Mouse (Mus musculus): ENCODE results near the gene Crybg3. TPM values are rescaled to one million over a fixed set of nuclear protein-coding genes. Genes with fewer than 3 reads are reported as not detected.

The Crybg3 gene
- polyA plus RNA-seq, 1 experiment from 2014 or later: 3.1 TPM

DNA sequence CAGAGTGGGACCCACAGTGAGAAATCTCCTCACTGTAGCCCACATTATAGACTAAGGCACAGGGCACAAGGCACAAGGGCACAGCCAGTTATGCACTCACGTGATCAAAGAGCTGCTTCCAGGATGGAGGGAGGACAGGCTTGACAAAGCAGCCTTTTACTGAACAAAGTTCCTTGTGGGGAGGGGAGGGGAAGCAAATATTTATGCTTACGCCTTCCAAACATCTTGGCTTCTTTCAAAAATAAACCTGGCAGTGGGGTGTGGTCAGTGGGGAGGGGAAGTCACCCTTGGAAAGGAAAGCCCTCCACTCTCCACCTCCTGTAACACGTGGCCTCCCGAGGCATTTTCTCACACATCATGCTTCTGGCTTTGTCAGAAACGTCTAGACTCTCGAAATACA is 14.5 kb downstream of the Crybg3 start:
- TF ChIP-seq CTCF (IDR thresholded peaks at IDR 0.05; ENCODE audit: low read depth): no peak
- WGBS: 45% methylated on average over 6 of the region's 6 CpGs
- no peak overlapping the region for H3K9ac ChIP-seq (ENCODE audit: low read depth, low read length)
- H3K4me1 ChIP-seq (replicated peaks; ENCODE audit: control insufficient read depth, insufficient read depth, low read length): no peaks in the 10 kb centered on the region
- H3K4me3 ChIP-seq (ENCODE audit: low read depth, low read length): no peak overlapping the region
- no peak overlapping the region for H3K27ac ChIP-seq (ENCODE audit: low read depth, low read length)
- H3K4me2 ChIP-seq (replicated peaks; ENCODE audit: low read depth): no peak overlapping the region
- H3K9me3 ChIP-seq (ENCODE audit: control insufficient read depth): no peaks in the 10 kb centered on the region
- 0 out of 2 replicates have a peak, but pooled peaks have one; percentile 31 for ATAC-seq
- H3K27me3 ChIP-seq (replicated peaks; ENCODE audit: control insufficient read depth, insufficient read depth, low read length): no peaks in the 10 kb centered on the region
- H3K36me3 ChIP-seq (ENCODE audit: control insufficient read depth, insufficient read depth): no peaks in the 10 kb centered on the region

DNA sequence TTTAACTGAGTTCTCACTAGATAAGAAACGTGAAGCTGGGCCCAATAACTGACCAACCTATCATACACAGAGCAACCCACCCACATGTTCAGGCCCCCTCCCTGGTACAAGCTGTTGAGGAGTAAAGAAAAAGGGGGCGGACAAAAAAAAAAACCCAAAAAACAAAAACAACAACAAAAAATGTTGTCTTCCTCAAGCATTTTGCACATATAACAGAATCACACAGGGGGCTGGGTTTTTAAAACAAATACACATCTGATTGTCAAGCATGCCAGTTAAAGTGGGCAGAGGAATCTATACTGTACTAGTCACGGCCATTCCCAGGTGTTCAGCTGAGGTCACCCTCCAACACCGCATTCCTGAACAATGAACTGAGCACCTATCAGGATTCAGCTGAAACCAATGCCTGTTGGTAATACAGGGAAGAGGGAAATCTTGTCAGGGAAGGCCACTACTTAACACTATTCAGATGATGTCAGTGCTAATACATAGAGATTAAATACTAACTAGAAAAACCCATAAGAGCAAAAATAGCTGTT is 15.0 kb downstream of the Crybg3 start:
- no peak overlapping the region for H3K27ac ChIP-seq (ENCODE audit: low read depth, low read length)
- 87% methylated on average over 4 of the region's 4 CpGs for WGBS
- no peaks in the 10 kb centered on the region for H3K4me1 ChIP-seq (replicated peaks; ENCODE audit: control insufficient read depth, insufficient read depth, low read length)
- TF ChIP-seq CTCF (IDR thresholded peaks at IDR 0.05; ENCODE audit: low read depth): no peak
- H3K27me3 ChIP-seq (replicated peaks; ENCODE audit: control insufficient read depth, insufficient read depth, low read length): no peaks in the 10 kb centered on the region
- no peak overlapping the region for H3K9ac ChIP-seq (ENCODE audit: low read depth, low read length)
- ATAC-seq: no peak
- no peak overlapping the region for H3K4me3 ChIP-seq (ENCODE audit: low read depth, low read length)
- no peak overlapping the region for H3K4me2 ChIP-seq (replicated peaks; ENCODE audit: low read depth)
- H3K36me3 ChIP-seq (ENCODE audit: control insufficient read depth, insufficient read depth): no peaks in the 10 kb centered on the region
- H3K9me3 ChIP-seq (ENCODE audit: control insufficient read depth): no peaks in the 10 kb centered on the region

DNA sequence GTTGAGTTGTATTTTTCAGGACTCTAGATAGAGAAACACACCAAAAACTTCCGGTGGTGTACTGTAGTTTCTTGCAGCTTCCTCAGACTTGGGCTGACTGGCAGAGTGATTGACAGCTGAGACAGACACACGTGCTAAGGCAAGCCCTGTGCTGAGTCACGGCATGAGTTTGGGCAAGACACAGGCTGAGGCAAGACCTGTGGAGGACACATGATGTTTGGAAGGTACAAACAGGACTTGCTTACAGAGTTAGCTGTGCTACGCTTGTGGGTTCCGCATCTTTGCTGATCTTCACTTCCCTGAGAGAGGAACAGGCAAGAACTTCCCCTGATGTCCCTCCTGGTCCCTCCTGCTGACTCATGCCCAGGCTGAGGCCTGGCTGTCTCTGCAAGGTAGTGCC is 17.3 kb downstream of the Crybg3 start:
- no peaks in the 10 kb centered on the region for H3K27me3 ChIP-seq (replicated peaks; ENCODE audit: control insufficient read depth, insufficient read depth, low read length)
- no peaks in the 10 kb centered on the region for H3K36me3 ChIP-seq (ENCODE audit: control insufficient read depth, insufficient read depth)
- no peak overlapping the region for H3K27ac ChIP-seq (ENCODE audit: low read depth, low read length)
- H3K4me3 ChIP-seq (ENCODE audit: low read depth, low read length): no peak overlapping the region
- H3K9ac ChIP-seq (ENCODE audit: low read depth, low read length): no peak overlapping the region
- H3K4me2 ChIP-seq (replicated peaks; ENCODE audit: low read depth): no peak overlapping the region
- ATAC-seq: no peak
- no peaks in the 10 kb centered on the region for H3K9me3 ChIP-seq (ENCODE audit: control insufficient read depth)
- no peaks in the 10 kb centered on the region for H3K4me1 ChIP-seq (replicated peaks; ENCODE audit: control insufficient read depth, insufficient read depth, low read length)
- TF ChIP-seq CTCF (IDR thresholded peaks at IDR 0.05; ENCODE audit: low read depth): no peak
- WGBS: 84% methylated on average over 5 of the region's 5 CpGs

DNA sequence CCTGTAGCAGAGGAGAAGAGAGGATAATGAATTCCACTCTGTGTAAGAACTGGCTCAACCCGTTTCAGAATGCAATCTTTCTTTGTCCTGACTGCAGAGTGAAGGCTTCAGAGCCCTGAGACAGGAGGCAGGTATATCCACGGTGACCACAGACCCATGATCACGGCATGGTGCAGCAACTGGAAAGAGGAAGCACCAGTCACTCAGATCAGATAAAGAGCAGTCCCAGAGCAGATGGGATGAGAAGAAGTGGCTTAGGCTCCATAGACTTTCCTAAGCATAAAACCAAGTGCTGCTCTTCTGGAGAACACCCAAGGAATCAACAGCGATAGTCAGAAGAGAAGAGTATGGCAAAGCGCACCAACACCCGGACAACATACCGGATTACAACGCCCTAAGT is 21.5 kb downstream of the Crybg3 start:
- TF ChIP-seq CTCF (IDR thresholded peaks at IDR 0.05; ENCODE audit: low read depth): no peak
- Histone ChIP-seq H3K27ac (ENCODE audit: low read depth, low read length) (no peak overlapping the region), H3K9ac (ENCODE audit: low read depth, low read length) (no peak overlapping the region)

DNA sequence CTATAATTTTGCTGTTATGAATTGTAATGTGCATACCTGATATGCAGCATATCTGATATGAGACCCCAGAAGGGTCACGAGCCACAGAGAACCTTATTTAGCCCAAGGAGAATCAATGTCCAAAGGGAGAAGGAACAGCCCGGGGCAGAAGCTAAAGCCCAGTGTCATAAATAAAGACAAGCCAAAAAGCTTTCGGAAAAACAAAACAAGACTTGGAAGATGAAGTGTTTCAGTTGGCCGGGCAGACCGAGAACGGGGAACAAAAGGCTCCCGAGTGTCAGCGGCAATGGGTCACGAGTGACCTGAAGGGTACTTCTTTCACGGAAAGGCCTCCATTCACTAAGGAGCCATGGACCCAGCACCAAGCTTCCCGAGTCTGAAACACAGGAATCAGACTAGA is 26.8 kb downstream of the Crybg3 start:
- no peak for TF ChIP-seq CTCF (IDR thresholded peaks at IDR 0.05; ENCODE audit: low read depth)
- Histone ChIP-seq H3K36me3 (ENCODE audit: control insufficient read depth, insufficient read depth) (no peaks in the 10 kb centered on the region), H3K4me1 (replicated peaks; ENCODE audit: control insufficient read depth, insufficient read depth, low read length) (no peaks in the 10 kb centered on the region), H3K4me2 (replicated peaks; ENCODE audit: low read depth) (no peak overlapping the region), H3K9me3 (ENCODE audit: control insufficient read depth) (no peaks in the 10 kb centered on the region), H3K9ac (ENCODE audit: low read depth, low read length) (no peak overlapping the region), H3K27me3 (replicated peaks; ENCODE audit: control insufficient read depth, insufficient read depth, low read length) (no peaks in the 10 kb centered on the region), H3K27ac (ENCODE audit: low read depth, low read length) (no peak overlapping the region), H3K4me3 (ENCODE audit: low read depth, low read length) (no peak overlapping the region)
- no peak for ATAC-seq
- 87% methylated on average over 11 of the region's 11 CpGs for WGBS

More for the DNA sequence above, 21.5 kb downstream of the Crybg3 start:
- WGBS: 79% methylated on average over 8 of the region's 8 CpGs
- Histone ChIP-seq H3K36me3 (ENCODE audit: control insufficient read depth, insufficient read depth) (no peaks in the 10 kb centered on the region), H3K4me1 (replicated peaks; ENCODE audit: control insufficient read depth, insufficient read depth, low read length) (no peaks in the 10 kb centered on the region), H3K4me3 (ENCODE audit: low read depth, low read length) (no peak overlapping the region), H3K4me2 (replicated peaks; ENCODE audit: low read depth) (no peak overlapping the region), H3K27me3 (replicated peaks; ENCODE audit: control insufficient read depth, insufficient read depth, low read length) (no peaks in the 10 kb centered on the region), H3K9me3 (ENCODE audit: control insufficient read depth) (no peaks in the 10 kb centered on the region)
- ATAC-seq: no peak

DNA sequence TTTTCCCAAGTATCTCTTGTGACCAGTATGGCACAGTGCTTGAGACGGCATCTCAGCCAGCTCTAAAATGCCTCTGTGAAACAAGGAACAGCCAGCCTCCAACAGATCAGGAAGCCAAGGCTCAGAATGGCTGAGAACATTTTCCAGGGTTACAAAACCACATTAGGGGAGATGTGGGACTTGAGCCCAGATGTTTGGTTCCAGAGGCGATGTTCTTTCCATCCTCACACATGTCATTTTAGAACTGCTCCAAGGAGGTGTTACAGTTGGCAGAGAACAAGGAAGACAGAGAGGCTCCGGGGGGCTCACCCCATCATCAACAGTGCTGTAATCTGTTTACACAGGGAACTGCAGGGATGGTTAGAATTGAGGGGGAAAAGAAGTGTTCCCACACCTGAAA is 28.1 kb downstream of the Crybg3 start:
- no peaks in the 10 kb centered on the region for H3K4me1 ChIP-seq (replicated peaks; ENCODE audit: control insufficient read depth, insufficient read depth, low read length)
- no peaks in the 10 kb centered on the region for H3K9me3 ChIP-seq (ENCODE audit: control insufficient read depth)
- H3K9ac ChIP-seq (ENCODE audit: low read depth, low read length): no peak overlapping the region
- TF ChIP-seq CTCF (IDR thresholded peaks at IDR 0.05; ENCODE audit: low read depth): no peak
- no peak overlapping the region for H3K4me2 ChIP-seq (replicated peaks; ENCODE audit: low read depth)
- WGBS: 74% methylated on average over 3 of the region's 3 CpGs
- H3K27me3 ChIP-seq (replicated peaks; ENCODE audit: control insufficient read depth, insufficient read depth, low read length): no peaks in the 10 kb centered on the region
- no peak overlapping the region for H3K4me3 ChIP-seq (ENCODE audit: low read depth, low read length)
- ATAC-seq: no peak
- no peak overlapping the region for H3K27ac ChIP-seq (ENCODE audit: low read depth, low read length)
- no peaks in the 10 kb centered on the region for H3K36me3 ChIP-seq (ENCODE audit: control insufficient read depth, insufficient read depth)

DNA sequence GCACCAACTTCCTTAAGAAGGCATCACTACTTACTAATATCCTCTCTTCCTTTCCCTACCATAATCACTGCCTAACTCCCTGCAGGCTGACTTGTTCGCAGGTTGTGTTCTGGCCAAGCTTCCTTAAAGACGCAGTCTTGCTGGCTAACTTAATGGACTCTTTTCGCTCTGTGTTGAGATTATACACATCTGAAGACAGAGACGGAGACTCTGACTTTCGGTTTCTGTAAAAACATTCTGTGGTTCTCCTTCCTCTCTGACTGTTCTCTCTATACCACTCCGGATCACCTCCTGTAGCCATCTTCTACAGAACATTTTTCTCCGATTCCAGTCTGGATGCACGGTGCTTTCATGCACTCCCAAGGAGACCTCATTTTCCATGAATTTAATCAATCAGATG is 30.0 kb downstream of the Crybg3 start:
- no peak for ATAC-seq
- no peaks in the 10 kb centered on the region for H3K9me3 ChIP-seq (ENCODE audit: control insufficient read depth)
- no peaks in the 10 kb centered on the region for H3K27me3 ChIP-seq (replicated peaks; ENCODE audit: control insufficient read depth, insufficient read depth, low read length)
- WGBS: 92% methylated on average over 8 of the region's 8 CpGs
- H3K36me3 ChIP-seq (ENCODE audit: control insufficient read depth, insufficient read depth): no peaks in the 10 kb centered on the region
- no peak for TF ChIP-seq CTCF (IDR thresholded peaks at IDR 0.05; ENCODE audit: low read depth)
- no peak overlapping the region for H3K9ac ChIP-seq (ENCODE audit: low read depth, low read length)
- H3K27ac ChIP-seq (ENCODE audit: low read depth, low read length): no peak overlapping the region
- no peaks in the 10 kb centered on the region for H3K4me1 ChIP-seq (replicated peaks; ENCODE audit: control insufficient read depth, insufficient read depth, low read length)
- H3K4me2 ChIP-seq (replicated peaks; ENCODE audit: low read depth): no peak overlapping the region
- H3K4me3 ChIP-seq (ENCODE audit: low read depth, low read length): no peak overlapping the region

Measured in intestine, postnatal 0 days (tissue).